Mouse (Mus musculus) monocyte, adult 2 months (primary cell): ENCODE data around the gene Rnf214.

ENCODE experiments used
- DNase-seq, 2 experiments: peaks; one replicate each; pipeline ENCODE4 v3.0.0; 2022; ENCODE audit warnings: low spot score in 2 of 2, low read depth in 1 of 2

Rnf214 gene

GRCm38 (mm10) chr9:45936883-45937282 is 30.2 kb upstream of the Rnf214 start:
- DNase-seq: peak in 1 of 2 experiments; percentile 33

GRCm38 (mm10) chr9:45935628-45936210 is 29.0 kb upstream of the Rnf214 start, which contains the start of gene Tagln:
Gene Tagln, minus strand, starts transcription at chr9:45936058.
- DNase-seq: no peak

DNA sequence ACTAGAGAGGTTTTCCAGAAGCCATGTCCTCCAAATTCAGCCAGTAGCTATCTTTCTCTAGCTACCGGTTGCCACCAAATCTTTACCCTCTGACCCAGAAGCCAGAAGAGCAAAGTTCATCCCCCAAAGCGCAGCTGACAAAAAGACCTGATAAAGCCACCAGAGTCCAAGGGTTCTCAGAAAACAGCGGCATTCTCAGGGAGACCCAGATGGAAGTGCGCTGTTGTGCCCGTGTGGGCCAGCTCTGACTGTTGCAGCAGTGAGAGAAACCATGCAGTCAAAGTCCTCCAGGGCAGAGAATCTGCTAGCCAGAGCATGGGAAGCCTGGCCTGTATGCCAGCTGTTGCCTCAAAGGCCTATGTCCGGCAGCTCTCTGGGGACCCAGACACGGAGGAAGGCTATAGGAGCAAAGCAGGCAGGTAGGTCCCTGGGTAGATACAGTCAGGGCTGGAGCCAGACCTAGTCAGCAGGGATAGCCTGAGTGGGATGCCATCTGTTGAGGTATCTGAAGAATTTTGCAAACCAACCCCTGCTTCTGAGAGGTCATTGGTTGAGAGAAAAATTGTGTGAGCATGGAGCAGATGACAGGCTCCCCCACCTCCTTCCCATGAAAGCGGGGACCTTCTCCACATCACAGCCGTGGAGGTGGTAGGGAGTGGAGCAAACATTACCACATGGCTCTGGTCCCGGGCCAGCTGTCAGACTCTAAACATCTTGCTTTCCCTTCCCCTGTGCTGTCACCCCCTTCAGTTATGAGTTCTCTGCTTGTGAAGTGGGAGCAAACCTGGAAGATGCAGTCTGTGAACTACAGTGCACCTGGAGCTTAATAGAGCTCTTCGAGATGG is 26.1 kb upstream of the Rnf214 start:
- no peak for DNase-seq

- no peak for DNase-seq
Measured at GRCm38 (mm10) chr9:45931958-45932357, 25.2 kb upstream of the Rnf214 start.

DNA sequence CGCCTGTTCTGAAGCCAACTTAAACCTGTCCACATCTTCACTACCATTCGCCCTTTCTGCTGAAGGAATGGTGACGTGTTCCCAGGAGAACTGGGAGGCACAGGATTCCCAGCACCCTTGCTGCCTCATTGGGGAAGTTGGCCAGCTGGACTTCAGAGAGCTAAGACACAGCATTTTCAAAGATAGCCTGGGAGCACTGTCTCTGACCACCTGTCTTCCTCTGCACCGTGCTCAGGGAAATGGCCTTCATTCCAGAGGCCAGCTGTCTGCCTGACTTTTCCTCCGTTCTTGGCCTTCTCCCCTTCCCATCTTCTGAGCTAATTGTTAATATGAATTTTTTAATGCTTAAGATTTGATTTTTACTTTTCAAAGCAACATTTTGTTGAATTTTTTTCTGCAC is 22.6 kb upstream of the Rnf214 start:
- DNase-seq: no peak

DNA sequence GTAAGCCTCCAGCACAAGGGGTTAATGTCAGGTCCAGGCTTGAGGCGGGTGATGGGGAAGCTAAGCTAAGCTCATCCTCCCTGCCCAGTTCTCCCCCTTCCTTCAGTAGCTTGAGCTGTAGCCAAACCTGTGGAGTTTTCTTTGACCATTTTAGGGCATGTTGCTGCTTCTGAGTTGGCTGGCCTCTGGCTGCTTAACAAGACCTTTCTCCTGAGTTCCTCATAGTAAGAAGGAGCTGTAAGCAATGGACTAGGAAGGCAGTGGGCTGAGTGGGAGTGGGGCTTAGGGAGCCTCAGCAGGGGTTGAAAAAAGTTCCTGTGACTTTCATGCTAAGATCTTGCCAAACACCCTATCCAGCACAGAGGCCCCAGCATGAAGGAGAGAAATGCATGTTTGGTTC is 13.2 kb upstream of the Rnf214 start:
- DNase-seq: no peak

DNA sequence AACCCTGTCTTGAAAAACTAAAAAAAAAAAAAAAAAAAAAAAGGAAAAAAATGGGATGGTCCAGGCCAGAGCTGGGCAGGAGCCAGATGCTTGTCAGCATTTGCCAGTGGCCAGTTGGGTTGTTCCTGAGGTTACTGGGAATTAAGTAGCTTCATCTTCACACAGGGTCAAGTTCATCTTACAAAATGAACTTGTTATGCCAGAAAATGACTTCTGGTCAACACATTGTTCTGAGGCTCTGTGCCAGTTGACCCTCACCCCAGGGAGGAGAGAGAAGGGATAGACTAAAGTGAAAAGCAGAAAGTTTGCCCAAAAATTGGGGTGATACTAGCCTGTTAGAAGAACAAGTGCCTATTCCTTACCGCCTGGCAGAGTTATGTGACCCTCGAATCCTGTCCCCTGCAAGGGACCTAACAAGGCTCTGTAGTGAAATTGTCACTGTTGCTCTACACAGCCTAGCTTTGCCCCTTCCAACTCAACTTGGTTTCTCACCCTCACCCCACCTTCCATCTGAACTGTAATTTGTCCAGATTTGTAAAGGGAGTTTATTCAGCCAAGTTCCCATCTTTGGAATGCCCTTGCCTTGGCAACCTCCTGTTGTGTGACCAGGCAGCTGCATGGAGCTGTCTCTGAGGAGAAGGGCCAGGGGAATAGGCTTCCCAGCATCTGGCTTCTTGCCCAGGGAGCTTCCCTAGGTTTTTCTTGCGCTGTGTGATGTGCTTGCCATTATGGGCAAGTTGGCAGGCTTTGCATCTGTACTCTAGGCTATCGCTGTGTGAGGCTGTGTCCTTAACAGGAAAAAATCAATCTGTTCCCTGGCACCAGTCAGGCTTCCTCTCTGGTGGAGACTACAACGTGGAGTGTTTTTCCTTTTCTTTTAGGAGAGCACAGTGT is 10.6 kb upstream of the Rnf214 start:
- DNase-seq: no peak

DNA sequence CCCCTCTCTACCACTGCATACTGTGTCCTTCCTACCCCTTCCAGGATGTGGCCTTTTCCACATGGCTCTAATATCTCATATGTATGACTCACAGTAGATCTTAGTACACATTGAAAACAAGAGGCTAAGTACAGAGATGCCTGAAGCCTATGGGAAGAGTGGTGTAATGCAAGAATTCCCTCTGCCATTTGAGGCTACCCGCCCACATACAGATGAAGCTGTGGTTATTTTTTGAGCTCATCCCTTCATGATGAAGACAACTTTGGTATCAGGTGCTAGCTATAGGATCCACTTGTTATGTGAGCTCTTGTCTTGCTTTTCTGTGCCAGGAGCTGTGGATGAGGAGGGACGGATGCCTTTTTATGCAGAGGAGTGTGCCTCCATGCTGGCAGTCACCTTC is 8.9 kb upstream of the Rnf214 start:
- DNase-seq: no peak

GRCm38 (mm10) chr9:45911673-45912072 is 5.0 kb upstream of the Rnf214 start:
- peak in 1 of 2 experiments; percentile 26 for DNase-seq

DNA sequence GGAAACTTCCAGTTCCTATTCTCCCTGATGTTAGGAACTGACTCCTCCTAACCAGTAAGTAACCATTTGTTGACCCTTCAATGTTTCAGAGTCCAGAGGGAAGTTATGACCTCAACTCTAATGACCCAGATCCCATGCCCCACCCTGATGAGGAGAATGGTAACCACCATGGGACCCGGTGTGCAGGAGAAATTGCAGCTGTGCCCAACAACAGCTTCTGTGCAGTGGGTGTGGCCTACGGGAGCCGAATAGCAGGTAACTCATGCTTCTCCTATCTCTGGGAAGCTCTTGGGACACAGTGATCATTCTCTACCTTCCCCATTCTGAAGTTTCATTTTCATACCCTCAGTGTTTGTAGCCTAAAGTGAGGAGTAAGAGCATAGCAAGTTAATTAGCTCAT is 4.3 kb upstream of the Rnf214 start:
- DNase-seq: no peak

GRCm38 (mm10) chr9:45907078-45907428 is 342 bp upstream of the Rnf214 start:
- DNase-seq: no peak

DNA sequence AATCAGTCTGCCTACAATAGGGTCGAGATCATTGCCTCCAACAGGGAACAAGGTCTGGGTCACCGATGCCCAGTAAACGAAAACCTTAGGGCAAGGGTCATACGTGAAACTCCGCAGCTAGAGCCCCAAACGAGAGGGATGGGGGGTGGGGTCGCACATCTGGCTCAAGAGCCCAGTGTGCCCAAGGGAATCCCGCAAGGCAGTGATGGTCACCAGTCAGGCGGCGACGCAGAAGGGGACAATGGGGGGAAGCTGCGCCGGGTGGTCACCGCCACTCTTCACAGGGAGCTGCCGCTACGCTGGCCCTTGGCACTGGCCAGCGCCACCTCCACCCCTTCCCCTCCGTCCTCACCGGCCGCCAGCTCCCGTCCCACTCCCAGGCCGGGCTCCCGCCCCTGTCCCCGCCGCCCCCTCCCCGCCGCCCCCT is 887 bp downstream of the Rnf214 start:
- DNase-seq: no peak

DNA sequence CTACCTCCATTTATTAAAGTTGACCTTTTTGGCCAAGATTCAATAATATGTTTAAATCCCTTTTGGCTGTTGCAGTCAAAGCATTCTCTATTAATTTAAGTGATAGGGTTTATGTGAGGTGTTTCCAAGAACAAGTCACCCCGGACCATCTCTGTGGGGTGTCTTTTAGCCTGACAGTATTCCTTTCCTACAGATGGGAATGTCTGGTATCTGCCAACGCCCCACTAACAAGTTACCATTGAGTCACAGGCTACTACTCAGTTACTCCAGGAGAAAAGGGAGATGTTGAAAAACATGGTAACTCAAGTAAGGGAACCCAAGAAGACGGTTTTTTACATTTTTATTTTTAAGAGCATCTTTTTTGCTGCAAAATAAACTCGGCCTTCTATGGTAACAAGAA is 1.5 kb downstream of the Rnf214 start:
- DNase-seq: no peak

DNA sequence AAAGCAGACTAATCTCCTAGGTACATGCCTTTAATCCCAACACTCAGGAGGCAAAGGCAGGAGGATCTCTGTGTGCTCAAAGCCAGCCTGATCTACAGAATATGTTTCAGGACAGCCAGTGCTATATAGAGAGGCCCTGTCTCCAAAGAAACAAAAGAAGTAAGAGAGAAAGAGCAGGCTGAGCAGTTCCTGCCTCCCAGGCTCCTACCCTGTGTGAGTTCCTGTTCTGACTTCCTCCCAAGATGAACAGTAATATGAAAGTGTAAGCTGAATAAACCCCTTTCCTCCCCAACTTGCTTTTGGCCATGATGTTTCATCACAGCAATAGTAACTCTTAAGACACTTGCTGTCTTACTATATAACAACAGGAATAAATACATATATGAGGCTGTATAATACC is 13.0 kb downstream of the Rnf214 start:
- no peak for DNase-seq

DNA sequence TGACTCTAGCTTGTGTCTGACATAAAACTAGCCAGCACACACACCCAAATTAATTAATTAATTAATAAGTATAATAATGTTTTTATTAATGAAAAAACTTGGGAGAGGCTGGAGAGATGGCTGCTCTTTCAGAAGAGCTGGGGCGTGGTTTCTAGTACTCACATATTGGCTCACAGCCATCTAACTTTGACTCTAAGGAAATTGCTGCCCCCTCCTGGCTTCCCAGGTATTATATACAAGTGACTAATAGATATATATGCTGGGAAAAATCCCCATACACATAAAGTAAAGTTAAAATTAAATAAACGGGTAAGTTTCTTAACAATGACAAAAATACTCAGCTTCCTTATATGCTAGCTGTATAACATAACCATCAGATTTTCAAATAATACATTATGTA is 28.8 kb downstream of the Rnf214 start:
- DNase-seq: no peak

DNA sequence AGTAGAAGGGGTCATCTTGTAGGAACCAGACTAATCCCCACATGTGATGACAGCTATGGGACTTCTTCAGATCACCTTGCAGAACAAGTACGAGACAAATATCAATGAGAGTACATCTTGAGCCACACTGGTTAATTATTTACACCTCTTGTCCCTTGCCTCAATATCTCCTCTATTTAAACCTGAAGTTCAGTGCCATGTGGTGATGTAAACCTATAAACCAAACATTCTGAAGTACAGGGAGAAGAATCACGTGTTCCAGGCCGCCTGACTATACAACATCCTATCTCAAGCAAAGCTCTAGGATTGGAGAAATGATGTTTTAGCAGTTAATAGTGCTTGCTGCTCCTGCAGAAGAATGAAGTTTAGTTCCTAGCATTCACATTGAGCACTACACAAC is 36.4 kb downstream of the Rnf214 start:
- no peak for DNase-seq

DNA sequence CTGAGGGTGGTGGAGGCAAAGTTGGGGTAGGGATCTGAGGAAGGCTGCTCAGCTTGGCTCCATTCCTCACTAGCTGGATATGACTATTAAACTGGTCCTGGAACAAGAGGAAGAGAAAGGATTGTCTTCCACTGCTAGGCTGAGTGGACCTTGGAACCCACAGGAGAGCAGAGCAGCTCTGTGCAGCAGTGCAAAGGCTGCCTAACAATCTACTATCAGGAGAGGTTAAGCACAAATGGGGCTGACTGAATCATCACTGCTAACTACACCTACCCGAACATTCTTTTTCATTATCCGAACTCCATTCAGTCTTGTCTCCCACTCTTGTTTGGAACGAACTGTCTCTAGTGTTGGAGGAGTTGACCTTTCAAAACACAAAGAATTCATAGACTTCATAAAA is 37.5 kb downstream of the Rnf214 start:
- no peak for DNase-seq

GRCm38 (mm10) chr9:45861813-45862212 is 44.9 kb downstream of the Rnf214 start:
- DNase-seq: no peak

DNA sequence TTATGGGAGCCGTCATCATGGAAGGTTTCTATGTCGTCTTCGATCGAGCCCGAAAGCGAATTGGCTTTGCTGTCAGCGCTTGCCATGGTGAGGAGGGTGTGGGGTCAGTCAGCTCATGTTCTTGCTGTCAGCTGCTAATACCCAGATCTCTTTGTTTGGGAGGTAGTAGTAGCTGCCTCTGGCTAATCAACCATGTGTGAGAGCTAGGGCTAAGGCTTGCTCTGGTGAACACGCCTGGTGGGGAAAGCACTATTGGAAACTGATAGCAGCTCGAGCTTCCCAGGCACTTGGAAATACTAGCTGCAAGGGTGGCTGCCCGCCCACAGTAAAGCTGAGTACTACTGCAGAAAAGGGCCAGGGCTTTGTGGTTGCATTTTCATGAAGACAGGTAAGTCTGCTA is 47.3 kb downstream of the Rnf214 start:
- DNase-seq: no peak

DNA sequence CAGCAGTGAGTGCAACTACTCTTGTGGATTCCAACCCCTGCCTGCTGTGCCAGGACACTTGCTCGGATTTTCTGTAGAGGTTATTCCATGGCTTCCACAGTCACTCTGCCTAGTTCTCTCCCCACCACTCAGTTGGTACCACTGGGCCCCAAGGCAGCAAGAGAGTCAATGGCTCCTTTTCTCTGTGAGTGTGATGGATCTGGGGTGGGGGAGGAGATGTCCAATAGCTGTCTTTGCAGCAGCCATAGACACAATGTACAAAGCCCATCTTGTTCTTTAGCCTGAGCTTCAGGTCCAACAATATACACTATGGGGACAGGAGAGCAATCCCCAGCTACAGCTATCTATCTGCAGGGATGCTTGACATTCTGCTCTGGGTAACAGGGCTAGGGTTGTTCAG is 52.6 kb downstream of the Rnf214 start:
- no peak for DNase-seq

DNA sequence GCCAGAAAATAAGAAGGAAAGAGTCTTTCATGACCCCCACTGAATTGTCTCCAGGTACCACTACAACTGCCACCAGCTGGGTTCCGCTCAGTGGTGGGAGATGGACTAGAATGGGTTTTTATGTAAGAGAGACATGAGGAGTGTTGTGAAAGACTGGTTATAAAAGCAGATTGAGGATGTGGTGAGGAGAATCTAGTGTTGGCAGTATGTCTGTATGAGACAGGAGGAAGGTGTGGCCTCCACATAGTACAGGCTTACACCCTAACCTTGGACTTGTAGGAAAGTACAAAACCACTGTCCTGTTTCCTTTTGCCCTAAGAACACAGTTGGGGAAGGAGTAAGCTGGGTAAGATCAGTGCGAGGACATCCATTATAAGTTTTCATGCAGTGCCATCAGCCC is 53.0 kb downstream of the Rnf214 start:
- DNase-seq: no peak

DNA sequence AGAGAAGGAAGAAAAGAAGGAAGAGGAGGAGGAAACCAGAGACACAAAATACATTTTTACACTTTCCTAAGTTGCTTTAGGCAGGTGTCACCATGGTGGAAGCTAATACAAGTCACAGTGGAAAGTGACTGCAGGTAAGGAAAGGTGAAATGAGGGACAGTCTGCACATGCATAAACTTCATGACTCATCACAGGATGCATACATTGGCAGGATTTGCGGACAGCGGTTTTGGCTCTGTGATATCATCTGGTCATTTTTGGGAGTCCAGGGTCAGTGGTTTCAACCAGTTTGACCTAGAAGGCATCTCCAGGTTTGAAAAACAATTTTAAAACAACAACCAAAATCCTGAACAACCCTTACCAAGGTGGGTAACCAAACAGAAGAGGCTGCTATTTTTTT is 54.9 kb downstream of the Rnf214 start:
- no peak for DNase-seq
